Mouse (Mus musculus): ENCODE results near the gene Npas3.

The Npas3 gene

DNA sequence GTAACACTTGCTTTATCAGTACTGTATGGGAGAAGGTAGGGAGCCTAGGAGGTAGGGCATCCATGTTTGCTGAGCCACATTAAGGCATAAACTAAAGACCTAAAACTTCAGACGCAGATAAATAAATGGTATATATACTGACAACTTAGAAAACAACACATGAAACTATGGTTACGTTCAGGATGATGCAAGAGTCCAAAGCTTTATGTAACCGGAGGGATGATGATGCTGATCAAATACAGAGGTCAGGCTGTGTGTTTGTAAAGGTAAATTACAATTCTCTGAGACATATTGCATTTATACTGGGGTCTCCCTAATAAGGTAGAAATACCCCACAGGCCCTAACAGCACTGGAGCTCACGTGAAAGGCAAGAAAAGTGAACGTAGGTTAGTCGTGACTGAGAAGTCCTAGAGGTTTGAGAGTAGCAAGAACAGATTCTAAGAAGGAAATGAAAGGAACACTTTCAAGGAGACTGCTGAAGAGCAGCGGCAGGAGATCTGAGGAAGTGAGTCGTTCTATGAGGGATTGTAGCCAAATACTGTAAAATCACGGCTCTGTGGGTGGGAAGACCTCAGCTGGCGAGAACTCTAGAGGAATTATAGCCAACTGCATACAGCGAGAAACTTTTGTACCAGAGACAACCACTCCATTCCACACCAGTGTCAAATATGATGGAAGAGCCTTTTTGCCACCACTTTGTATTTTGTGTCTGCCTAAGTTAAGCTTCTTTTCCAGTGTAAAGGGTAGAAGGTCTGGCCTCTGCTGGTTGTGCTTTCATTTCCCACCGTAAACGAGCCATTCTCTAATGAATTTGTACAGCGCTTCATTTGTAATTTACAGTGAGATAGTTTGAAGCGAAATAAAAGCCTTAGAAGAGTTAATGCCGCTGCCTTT is 49.7 kb downstream of the Npas3 start:
- DNase-seq = peak; percentile 16 to 31

DNA sequence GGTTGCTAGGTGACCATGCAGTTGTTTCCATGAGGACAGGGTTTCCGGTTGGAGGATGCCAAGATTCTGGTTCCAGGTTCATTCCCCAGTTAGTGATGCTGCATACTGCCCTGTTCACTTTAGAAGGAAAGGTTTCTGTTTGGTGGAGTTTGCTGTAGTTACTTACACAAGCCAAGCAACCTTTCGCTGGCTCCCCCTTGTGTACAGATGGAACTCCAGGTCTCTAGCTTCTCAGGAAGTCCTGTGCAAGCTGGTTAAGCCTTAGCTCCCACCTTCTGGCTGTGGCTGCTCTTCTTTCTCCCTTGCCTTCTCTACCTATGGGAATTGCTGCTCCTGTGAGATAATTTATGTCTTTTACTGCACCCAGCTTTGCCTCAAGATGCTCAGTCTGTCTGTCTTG is 52.5 kb downstream of the Npas3 start:
- peak; percentile 34 to 38 for DNase-seq

DNA sequence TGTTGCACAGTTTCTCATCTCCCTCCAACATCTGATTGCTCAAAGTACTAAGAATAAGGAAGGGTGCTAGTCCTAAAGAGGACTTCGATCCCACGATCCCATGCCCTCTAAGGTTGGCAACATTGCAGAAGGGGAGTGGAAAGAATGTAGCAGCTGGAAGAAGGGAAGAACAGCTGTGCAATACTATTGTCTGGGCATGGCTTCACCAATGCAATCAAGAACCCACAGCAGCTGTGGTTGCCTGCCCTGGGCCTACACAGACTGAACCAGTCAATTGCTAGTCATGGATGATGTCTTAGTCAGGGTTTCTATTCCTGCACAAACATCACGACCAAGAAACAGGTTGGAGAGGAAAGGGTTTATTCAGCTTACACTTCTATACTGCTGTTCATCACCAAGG is 53.7 kb downstream of the Npas3 start:
- DNase-seq = no peak

DNA sequence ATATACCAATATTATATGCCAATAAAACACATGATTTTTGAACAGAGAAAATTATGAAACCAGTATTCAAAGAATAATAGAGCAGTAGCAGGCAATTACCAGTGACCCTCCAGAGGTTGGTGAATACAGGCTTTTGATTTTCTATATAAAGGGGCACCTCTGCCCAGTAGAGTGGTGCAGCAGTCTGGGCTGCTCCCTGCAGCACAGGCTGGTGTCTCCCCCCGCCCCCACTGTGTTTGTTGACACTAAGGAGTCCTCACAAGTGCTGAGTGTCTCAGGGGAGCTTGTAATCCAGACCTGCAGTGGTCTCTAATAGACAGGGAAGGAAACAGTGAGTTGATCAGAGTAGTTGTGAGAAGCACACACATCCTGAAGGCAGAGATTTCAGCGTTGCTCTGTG is 68.2 kb downstream of the Npas3 start:
- no peak for DNase-seq

DNA sequence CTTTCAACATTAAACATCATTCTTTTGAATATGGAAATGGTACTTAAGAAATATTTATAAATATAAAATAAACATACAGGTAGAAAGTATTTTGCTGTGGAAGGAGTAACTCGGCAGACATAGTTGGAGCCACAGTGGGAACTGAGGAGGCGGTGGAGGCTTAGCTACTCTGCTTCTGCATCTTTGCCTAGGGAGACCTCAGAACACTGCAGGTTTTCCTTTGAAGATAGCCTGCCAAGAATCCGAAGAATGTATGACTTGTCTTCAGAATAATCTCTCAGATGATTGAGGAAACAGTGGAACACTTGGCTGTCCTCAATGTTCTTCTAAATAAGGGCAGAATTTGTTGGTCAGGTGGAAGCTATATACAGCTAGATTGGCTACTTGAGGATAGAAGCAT is 69.3 kb downstream of the Npas3 start:
- no peak for DNase-seq

DNA sequence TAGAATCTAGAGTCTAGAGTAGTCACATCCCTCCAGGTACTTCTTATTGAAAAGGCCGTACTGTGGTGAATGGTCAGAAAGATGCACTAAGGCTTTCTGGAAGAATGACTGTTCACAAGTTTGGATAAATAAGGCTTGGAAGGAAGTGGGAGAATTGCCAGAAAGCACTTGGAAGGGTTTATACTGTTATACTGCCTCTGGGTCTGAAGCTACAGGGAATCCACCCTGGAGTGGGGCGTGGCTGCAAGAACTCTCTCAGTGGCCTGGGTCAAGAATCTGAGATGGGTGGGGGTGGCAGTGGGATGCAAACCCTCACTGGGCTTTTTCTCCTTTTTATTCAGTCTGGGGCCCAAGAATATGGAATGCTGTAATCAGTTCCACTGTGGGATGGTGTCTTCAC is 72.0 kb downstream of the Npas3 start:
- no peak for DNase-seq

DNA sequence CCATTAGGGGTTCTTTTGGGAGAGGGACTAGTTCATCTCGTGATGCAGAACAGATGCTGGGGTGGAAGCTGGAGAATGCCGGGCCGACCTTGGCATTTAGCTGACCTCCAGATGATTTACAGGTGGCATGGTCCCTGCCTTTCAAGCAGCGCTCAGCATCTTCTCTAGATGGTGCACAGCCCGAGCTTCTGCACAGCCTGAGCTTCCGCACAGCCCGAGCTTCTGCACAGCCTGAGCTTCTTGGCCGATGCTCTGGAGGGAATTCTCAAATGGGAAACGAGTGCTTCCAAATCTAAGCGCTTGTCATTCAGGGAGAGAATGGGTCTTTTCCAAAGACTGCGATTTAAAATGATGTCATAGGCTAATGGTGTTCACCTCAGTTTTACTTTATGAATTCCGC is 72.5 kb downstream of the Npas3 start:
- DNase-seq = no peak

DNA sequence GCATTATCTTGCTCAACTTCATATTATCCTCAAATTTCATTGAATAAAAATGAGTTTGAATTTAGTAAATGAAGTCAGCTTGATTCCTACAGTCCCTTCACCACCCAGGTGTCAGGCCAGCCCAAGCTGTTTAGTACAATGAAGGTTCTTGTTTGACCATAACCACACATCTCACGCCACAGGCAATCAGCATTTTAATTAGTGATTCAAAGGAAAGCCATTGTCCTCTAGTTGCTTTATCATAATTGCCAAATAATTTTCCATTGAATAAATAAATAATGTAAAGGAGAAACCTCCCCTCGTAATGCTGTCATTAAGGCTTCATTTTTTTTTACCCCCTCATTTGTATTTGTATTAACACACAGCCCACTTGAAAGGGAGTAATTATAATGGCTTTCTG is 73.5 kb downstream of the Npas3 start:
- DNase-seq = no peak

GRCm38 (mm10) chr12:53327653-53328188 is 79.2 kb downstream of the Npas3 start:
- no peak for DNase-seq

DNA sequence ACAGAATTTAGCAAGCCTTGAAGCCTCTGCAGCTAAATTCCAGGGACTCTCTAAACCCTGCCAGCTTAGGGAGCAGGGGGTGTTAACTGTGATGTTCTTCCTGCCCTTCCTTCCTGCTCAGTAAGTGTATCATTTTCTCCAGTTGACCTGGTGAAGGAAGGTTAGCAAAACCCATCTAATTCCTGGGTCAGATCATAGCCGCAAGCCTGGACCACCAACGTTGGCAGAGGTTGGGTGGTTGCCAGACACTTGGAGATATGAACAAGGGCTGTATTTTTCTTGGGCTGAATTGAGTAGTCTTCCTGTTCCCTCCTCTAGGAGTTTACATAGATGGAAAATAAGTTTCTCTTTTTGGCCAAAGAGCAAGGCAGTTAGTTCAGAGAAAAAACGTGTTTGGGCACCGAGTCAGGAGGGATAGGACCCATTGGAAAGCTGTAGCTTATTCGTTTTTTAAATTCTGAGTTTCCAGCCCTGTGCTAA is 79.8 kb downstream of the Npas3 start:
- peak; percentile 61 to 71 for DNase-seq

DNA sequence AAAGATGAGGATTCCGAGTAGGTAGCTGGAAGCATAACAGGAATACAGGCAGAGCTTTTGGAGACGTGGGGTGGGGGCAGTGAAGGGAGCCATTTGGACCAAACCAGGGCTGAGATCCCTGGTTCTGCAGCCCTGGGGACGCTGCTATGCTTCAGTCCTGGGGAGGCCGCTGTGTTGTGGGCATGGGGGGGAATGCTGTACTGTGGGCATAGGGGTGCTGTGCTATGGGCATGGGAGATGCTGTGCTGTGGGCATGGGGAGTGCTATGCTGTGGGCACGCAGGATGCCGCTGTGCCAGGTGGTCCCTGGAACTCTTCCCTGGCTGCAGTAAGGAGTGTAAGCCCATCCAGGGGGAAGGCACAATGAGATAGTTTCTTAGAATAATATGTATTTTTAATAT is 81.7 kb downstream of the Npas3 start:
- DNase-seq = peak in 1 of 2 experiments; percentile 24

- no peak for DNase-seq
Observed at GRCm38 (mm10) chr12:53331391-53331790, 82.9 kb downstream of the Npas3 start.

GRCm38 (mm10) chr12:53331800-53332199 is 83.3 kb downstream of the Npas3 start:
- DNase-seq = no peak

- no peak for DNase-seq
Observed at GRCm38 (mm10) chr12:53333251-53333650, 84.8 kb downstream of the Npas3 start.

DNA sequence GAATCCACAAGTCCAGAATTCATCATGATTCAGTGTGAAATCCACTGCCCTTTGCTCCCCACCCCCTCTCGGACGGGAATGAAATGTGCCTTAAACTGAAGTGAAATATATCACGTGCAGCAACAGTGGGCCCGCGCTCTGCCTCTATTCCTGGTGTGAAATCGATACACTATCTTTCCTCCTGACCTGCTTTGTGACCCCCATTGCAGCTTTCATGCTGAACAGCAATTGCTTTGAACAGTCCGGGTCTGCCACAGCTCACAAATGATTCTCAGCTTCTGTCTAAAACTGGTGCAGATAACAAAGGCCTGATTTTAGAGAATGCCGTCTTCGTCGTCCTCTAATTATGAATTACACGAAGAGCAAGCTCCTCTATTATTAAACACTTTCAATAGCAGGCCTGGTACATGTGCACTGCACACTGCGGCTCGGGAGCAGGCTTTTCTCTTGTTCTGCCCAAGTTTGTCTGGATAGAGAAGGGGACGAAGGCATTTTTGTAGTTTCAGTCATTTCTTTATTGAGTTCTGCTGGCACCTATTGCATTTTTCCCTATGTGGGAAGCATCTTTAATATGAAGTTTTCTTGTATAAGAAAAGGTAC is 90.0 kb downstream of the Npas3 start:
- no peak for DNase-seq

GRCm38 (mm10) chr12:53342741-53343140 is 94.3 kb downstream of the Npas3 start:
- DNase-seq = no peak

DNA sequence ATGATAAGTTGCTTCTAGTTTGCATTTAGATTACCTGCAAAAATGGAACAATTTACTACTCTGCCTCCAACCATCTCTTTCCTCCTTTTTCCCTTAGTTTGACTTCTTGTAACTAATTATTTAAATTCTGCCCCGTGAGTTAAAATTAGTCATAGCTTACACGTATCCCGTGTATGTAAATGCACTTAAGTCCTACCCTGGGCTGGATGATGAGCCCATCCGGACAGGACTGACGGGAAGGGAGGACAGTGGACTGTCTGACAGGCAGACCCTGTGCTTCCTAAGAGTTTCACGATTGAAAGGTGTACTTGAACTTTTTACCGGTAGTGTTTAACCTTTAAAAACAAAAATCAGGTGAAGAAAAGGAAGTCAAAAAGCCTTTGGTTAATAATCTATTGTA is 103.4 kb downstream of the Npas3 start:
- DNase-seq = no peak

- no peak for DNase-seq
Observed at GRCm38 (mm10) chr12:53365751-53366150, 117.3 kb downstream of the Npas3 start.

- no peak for DNase-seq
Observed at GRCm38 (mm10) chr12:53384851-53385250, 136.4 kb downstream of the Npas3 start.

- peak; percentile 17 to 31 for DNase-seq
Observed at GRCm38 (mm10) chr12:53405856-53406255, 157.4 kb downstream of the Npas3 start.

DNA sequence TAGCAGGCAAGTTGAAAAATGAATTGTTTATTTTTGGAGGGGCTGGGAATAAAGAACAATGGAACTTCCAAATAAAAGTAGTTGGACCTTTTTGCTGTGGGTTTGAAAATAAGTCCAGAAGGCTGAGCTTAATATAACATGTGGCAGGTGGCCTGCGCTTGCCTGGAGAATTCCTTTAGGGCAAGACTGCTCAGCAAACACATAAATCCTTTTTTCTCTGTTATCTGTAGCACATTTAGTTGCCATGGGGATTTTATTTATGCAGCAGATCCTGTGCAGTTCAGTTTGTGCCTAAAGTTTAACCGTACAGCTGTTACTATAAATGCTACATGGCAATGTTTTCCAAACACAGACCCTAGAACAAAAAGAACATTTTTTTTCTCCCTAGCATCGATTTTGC is 159.3 kb downstream of the Npas3 start:
- no peak for DNase-seq

DNA sequence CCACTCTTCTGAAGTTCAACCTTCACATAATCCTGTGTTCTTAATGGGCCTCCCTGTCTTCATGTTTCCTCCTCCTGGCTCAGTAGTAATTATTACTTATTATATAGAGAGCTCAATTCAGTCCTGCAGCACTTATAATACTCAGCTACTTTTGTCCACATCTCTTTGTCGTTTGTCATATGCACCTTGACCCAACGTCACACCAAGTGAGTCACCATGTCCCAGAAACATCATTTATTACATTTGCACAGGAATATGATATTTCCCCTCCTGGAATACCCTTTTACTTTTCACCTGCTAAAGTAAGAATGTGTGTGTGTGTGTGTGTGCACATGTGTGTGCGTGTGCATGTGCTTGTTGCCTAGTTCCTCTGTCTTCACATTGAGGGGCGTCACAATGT is 161.2 kb downstream of the Npas3 start:
- no peak for DNase-seq

DNA sequence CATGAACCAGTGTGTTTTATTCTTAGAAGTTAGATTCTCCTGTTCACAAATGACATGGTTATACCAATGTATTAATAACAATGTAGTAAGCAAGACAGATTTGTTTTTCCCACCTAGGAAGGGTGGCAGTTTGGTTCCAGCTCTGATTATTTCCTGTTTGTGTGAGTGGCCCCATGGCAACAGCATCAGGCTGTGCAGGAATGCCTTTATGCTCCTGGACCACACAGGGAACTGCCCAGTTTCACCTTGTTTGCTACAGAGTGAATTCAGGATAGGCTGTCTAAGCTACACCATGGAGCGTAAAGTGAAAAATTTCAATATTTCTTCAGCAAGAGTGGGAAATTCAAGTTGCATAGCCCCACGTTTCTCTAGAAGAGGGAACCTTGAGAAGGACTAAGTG is 162.2 kb downstream of the Npas3 start:
- no peak for DNase-seq

GRCm38 (mm10) chr12:53416096-53416495 is 167.6 kb downstream of the Npas3 start:
- DNase-seq = peak; percentile 70 to 74
